Mouse (Mus musculus) erythroblast, adult 5-6 weeks (primary cell): Measurements from ENCODE around the gene Neo1. TPM values are rescaled to one million over a fixed set of nuclear protein-coding genes. Genes with fewer than 3 reads are reported as not detected.

ENCODE experiments used
- ATAC-seq: replicated peaks from 2 replicates; pipeline ENCODE4 v1.8.0; 2016; ENCODE audit warnings: moderate number of reproducible peaks, mild to moderate bottlenecking, moderate TSS enrichment, inconsistent platforms; ENCODE audit not compliant: poor library complexity, low FRiP score, severe bottlenecking
- total RNA-seq, 2 experiments: library from RNA; stranded (forward) in 1 of 2; stranded (reverse) in 1 of 2; fragments of 150-400 nt in 1 of 2; fragments of 200-764, 138-1000 nt in 1 of 2; gene quantifications; 2 replicates each; pipeline versions ENCODE4 v1.2.3 to v1.2.4; 2015 to 2017; ENCODE audit warnings: low replicate concordance in 2 of 2

Gene Neo1
- not detected in 2 replicates for total RNA-seq (2015; ENCODE audit: low replicate concordance)
- 0.51 TPM in 1 of 2 replicates, not detected in the other for total RNA-seq (2017; ENCODE audit: low replicate concordance)

DNA sequence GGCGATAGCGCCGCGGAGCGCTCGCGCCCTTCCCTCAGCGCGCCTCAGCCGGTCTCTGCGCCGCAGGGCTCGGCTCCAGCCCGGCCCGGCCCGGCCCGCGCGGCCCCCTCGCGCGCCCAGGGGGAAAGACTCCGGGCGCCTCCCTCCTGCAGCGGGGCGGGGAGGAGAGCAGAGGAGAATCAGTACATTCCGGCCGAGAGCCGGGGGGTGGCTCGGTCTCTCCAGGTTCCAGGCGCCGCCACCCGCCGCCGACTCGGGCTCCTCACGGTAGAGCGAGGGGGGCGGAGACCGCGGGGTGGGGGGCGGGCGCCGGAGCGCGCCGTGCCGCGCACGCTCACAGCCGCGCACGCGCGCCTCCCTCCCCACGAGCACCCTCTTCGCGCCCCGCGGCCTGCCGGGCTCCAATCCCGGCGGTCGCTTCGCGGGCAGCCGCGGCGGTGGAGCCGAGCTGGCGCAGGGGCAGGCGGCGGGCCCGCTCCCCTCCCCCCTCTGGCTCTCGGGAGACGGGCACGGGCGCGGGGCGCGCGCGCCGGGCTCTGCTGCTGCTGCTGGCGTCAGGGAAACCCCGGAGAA is at the start of gene Neo1:
Gene Neo1 (minus strand): TSS at position 283 of the 573 bp plus-strand sequence.
- ATAC-seq = no peak

DNA sequence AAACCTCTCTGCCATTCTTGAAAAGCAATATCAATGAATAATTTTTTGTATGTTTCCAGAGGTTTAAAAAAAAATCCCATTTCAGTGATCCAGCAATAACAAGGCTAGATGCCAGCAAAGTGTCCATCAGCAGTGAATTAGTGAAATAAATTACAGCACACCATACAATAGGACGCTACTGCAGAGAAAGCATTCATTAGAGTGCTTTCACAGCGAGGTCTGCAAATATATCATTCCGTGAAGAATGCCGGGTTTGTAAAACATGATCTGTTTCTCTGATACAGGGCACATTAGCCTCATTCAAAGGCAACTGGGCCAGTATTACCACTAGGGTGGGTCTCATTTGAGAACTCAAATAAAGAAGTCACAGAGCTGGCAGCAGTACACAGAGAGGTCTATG is 39.4 kb upstream of the Neo1 start:
- no peak for ATAC-seq

GRCm38 (mm10) chr9:59073887-59074286 is 37.6 kb upstream of the Neo1 start:
- ATAC-seq = no peak

GRCm38 (mm10) chr9:59072076-59072777 is 36.0 kb upstream of the Neo1 start:
- no peak for ATAC-seq

GRCm38 (mm10) chr9:59071220-59071977 is 35.2 kb upstream of the Neo1 start:
- no peak for ATAC-seq

GRCm38 (mm10) chr9:59070216-59070615 is 34.0 kb upstream of the Neo1 start:
- no peak for ATAC-seq

DNA sequence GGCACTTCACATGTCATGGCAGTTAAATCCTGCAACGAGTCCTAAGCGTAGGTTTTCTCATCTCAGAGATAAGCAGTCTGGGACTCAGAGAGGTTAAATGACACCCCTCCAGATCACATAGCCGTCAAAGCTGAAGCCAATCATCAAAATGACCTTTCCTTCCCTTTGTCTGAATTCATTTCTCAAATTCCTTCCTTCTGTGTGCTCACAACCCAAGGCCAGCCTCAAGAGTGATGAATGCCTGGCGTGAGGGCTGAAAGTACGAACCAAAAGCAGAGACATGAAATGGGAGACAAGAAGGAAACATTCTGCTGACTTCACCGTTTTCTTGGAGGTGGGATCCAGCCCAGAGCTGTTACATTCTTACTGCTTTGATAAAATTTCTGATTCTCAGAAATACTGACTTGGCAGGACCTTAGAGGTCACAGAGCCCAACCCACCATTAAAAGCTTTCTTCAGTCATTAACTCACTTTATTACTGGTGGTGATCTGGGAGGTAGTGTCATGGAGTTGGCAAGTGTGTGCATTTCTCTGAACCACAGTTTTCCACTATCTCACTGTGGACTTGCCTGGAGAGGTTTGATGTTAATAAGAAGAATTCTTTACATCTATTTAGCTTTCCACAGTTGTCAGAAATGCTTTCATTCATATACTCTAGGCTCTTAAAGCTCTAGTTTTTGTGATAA is 29.5 kb upstream of the Neo1 start:
- no peak for ATAC-seq

GRCm38 (mm10) chr9:59062409-59062808 is 26.2 kb upstream of the Neo1 start:
- ATAC-seq = no peak

DNA sequence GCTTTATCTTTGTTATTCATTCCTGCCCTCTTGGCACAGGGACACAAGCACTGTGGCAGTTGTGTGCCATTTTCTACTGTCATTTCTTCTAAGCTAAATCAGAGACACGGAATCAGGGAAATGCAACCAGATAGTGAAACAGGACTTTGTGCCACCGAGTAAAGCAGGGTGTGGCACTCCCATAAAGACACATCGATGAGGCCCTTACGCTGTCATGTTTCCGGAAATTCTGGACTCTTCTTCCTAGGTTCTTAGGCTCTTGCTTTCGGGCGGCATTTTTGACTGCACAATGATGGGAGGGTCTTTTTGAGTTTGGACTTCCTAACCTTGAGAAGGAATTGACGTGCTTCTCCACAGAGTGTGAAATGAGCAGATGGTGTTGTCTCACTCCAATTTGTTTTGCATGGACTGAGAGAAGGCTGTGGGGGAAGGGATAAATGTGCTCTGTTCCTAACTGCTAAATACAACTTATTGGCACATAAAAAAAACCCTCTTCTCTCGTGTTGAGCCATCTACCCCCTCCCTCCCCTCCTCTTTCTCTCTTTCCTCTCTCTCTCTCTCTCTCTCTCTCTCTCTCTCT is 23.9 kb upstream of the Neo1 start:
- ATAC-seq = no peak

DNA sequence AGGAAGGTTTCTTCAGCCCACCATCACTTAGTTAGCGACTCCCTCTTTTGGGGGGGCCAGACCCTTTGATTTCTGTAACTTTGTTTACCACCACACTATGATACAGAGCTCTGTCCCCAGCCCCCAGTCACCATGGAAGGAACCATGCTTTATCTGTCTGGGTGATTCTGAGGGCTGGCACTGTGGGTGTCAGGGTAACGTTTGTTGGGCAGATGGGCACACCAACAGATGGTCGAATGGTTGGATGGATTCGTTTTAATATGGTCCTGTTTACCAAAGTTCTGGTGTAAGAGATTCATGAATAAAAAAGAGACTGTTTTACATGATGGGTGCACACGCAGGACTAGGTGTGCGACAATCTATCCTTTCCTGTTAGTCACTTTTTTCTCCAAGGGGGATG is 22.9 kb upstream of the Neo1 start:
- ATAC-seq = no peak

DNA sequence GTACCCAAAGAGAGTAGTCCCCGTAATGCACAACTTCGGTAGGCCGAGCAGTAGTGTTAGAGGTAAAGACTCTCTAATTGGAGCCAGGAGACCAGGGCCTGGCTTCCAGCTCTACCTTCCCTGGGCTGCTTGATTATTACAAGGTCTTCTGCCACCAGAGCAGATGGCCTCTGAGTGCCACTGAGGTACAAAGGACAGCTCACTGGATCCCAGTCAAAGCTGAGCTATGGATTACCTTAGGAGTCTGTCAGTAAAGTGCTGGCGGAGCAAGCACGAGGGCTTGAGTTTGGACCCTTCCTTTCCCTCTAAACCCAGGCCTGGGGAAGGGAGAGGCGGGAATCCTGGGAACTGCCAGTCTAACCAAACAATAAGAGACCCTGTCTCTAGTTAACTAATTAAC is 21.8 kb upstream of the Neo1 start:
- no peak for ATAC-seq

DNA sequence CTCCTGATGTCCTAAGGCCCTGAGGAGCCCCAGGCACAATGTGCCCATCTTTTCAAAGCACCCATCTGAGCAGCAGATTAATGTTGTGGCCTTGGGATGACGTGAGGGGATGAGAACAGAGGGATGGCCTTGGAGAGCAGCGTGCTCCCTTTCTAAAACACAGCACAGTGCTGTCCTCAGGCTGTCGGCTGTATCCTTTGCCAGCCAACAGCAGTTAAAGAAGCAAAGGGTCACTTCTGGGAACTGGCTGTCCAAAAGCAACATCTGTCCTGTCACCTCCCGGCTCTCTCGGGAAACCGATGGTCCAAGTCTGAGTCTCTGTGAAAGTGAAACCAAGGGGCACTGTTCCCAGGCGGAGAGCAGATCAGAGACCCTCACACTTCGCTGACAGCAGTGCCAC is 20.0 kb upstream of the Neo1 start:
- ATAC-seq = no peak

- ATAC-seq = no peak
These were observed 5.6 kb upstream of the Neo1 start for GRCm38 (mm10) chr9:59041805-59042204.

GRCm38 (mm10) chr9:59036732-59037341 is 596 bp upstream of the Neo1 start:
- ATAC-seq = no peak

DNA sequence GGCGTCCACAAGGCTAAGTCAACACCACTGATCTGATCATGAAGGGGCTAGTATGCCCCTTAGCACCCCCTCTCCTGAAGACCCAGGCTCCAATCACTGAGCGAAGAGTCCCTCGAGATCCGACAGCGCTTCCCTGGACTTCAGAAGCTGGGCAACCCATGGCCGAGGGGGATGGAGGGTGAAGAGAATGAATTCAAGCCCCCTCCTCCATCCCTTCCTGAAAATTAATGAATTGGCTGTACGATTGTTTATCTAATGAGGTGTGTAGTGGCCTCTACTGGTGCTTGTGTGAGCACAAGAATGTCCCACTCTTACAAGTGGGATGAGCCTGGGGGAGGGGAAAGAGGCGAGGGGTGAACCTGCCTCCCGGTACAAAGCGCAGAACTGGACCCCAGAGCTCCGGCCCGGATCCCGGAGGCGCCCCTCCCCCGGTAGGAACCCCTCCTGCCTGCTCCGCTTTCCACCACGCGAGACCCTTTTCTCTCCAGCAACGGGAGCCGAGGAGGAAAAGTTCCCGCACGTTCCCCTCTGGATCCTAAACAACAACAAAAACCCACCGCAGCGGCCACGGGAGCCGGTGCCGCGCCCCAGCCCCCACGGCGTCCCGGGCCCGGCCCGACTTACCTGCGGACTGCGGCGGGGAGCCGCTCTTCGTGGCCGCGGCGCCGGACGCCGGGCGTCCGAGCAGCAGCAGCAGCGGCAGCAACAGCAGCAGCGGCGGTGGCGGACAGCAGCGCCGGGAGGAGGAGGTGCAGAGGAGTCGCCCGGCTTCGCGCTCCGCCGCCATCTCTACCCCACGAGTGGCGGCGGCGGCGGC is 691 bp downstream of the Neo1 start:
- ATAC-seq = no peak

GRCm38 (mm10) chr9:59034836-59035235 is 1.4 kb downstream of the Neo1 start:
- ATAC-seq = no peak

- no peak for ATAC-seq
These were observed 2.7 kb downstream of the Neo1 start for GRCm38 (mm10) chr9:59033492-59033891.

GRCm38 (mm10) chr9:59024245-59024844 is 11.9 kb downstream of the Neo1 start:
- ATAC-seq = no peak
